Mouse (Mus musculus): ENCODE results near the gene Lrp5. TPM values are rescaled to one million over a fixed set of nuclear protein-coding genes. Genes with fewer than 3 reads are reported as not detected.

Gene Lrp5
- polyA plus RNA-seq, 1 experiment from 2014 or later, result 2.6 TPM

DNA sequence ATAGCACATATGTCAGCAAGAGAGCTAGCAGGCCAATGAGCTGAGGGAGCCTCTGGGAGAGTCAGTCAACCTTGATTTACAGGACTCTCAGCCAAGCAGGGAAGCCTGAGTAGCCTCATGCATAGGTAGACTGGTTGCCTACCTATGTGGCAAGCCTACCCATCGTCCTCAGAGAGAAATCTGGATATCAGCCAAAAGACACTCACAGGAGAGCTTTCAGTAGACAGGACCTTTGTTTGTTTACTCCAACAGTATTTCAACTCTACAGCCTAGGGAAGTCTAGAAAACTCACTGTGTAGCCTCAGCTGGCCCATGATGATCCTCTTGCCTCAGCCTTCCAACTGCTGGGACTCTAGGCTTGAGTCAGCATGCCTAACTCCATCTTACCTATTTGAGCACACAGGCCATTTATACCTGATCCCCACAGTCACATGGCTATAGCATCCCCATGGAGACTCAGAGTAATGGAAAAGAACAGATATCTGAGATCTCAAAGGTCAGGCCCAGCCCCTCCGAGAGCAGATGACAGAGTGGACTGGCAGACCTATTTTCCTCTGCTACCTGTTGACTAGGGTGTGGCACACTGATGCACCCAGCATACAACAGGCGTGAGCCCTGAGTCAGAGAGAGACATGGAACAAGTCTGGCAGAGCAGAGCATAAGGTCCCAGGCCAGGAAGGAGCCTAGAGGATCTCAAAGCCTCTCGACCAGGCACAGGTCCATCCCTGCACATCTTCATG, 73.7 kb downstream of the Lrp5 start:
- H3K4me1 ChIP-seq (replicated peaks; ENCODE audit: control insufficient read depth, insufficient read depth), result no peaks in the 10 kb centered on the region
- H3K9me3 ChIP-seq (ENCODE audit: control insufficient read depth, low read length), result no peaks in the 10 kb centered on the region
- H3K4me2 ChIP-seq (replicated peaks; ENCODE audit: low read depth), result no peak overlapping the region
- ATAC-seq (ENCODE audit: low FRiP score, low TSS enrichment) (peak; percentile 56), DNase-seq (ENCODE audit: low spot score) (no peak)
- no peaks in the 10 kb centered on the region for H3K27me3 ChIP-seq (ENCODE audit: control insufficient read depth, insufficient read depth, low read length)
- H3K27ac ChIP-seq (replicated peaks), result no peak overlapping the region; the same call in 1 of the 2 replicates
- 73% methylated on average over 4 of the region's 4 CpGs for WGBS
- H3K36me3 ChIP-seq (ENCODE audit: control insufficient read depth, insufficient read depth, low read length), result peaks cover 8% of the 10 kb centered on the region
- H3K4me3 ChIP-seq (ENCODE audit: low read depth, low read length), result no peak overlapping the region
- no peak for TF ChIP-seq CTCF (IDR thresholded peaks at IDR 0.05; ENCODE audit: low read depth)
- no peak for TF ChIP-seq EP300 (optimal IDR thresholded peaks at IDR 0.05)
- H3K9ac ChIP-seq (ENCODE audit: low read length), result no peak overlapping the region

DNA sequence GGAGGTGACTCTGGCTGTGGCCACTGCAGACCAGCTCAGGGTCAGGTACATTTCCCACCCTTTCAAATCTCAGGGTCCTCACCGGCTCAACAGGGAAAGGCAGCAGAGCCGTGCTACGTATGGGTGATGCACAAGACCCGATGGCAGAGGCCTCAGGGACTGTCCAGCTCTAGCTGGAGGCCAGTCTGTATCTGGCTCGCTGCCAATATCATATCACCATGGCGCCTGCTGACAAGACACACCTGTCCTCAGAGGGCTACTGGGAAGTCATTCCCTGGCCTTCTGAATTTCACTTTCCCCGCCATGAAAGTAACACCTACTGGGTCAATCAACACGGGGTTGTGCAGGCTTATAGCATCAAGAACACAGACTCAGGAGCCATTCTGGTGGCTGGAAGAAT, 74.6 kb downstream of the Lrp5 start:
- Histone ChIP-seq H3K9me3 (ENCODE audit: control insufficient read depth, low read length) (no peaks in the 10 kb centered on the region), H3K4me2 (replicated peaks; ENCODE audit: low read depth) (no peak overlapping the region), H3K9ac (ENCODE audit: low read length) (no peak overlapping the region), H3K27ac (replicated peaks) (no peak overlapping the region), H3K4me3 (ENCODE audit: low read depth, low read length) (no peak overlapping the region), H3K4me1 (replicated peaks; ENCODE audit: control insufficient read depth, insufficient read depth) (no peaks in the 10 kb centered on the region), H3K27me3 (ENCODE audit: control insufficient read depth, insufficient read depth, low read length) (no peaks in the 10 kb centered on the region), H3K36me3 (ENCODE audit: control insufficient read depth, insufficient read depth, low read length) (peaks cover 8% of the 10 kb centered on the region)
- WGBS, result 49% methylated on average over 8 of the region's 8 CpGs
- no peak for TF ChIP-seq EP300 (optimal IDR thresholded peaks at IDR 0.05)
- no peak for TF ChIP-seq CTCF (IDR thresholded peaks at IDR 0.05; ENCODE audit: low read depth)
- no peak for DNase-seq (ENCODE audit: low spot score)
- no peak for ATAC-seq (ENCODE audit: low FRiP score, low TSS enrichment)

DNA sequence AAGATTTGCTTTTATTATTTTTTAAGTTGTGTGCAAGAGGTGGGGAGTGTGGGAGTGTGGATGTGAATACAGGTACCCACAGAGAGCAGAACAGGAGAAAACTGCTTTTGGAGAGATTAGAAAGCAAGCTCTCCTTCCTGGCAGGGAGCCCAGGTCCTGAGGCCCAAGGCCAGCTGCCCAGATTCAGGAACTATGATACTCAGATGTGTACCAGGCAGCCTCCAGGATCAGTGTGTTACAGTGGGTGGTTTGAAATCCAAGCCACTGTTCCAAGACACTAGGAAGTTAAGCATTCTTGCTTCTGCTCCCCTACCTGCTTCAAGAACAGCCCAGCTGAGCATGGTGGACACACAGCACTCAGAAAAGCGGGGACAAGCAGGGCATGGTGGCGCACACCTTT, 75.5 kb downstream of the Lrp5 start:
- Histone ChIP-seq H3K4me1 (replicated peaks; ENCODE audit: control insufficient read depth, insufficient read depth) (no peaks in the 10 kb centered on the region), H3K4me2 (replicated peaks; ENCODE audit: low read depth) (no peak overlapping the region), H3K9me3 (ENCODE audit: control insufficient read depth, low read length) (no peaks in the 10 kb centered on the region), H3K27ac (replicated peaks) (no peak overlapping the region; the same call in 1 of the 2 replicates), H3K27me3 (ENCODE audit: control insufficient read depth, insufficient read depth, low read length) (no peaks in the 10 kb centered on the region), H3K4me3 (ENCODE audit: low read depth, low read length) (no peak overlapping the region), H3K36me3 (ENCODE audit: control insufficient read depth, insufficient read depth, low read length) (peaks cover 10% of the 10 kb centered on the region), H3K9ac (ENCODE audit: low read length) (no peak overlapping the region)
- DNase-seq (ENCODE audit: low spot score) (peak; percentile 69), ATAC-seq (ENCODE audit: low FRiP score, low TSS enrichment) (no peak)
- 95% methylated on average over 2 of the region's 2 CpGs for WGBS
- TF ChIP-seq EP300 (optimal IDR thresholded peaks at IDR 0.05) (no peak), CTCF (IDR thresholded peaks at IDR 0.05; ENCODE audit: low read depth) (no peak)

GRCm38 (mm10) chr19:3609826-3610225, 76.5 kb downstream of the Lrp5 start:
- WGBS, result 71% methylated on average over 10 of the region's 10 CpGs
- H3K27ac ChIP-seq (replicated peaks), result peak overlapping the region; percentile 56; the same call in 1 of the 2 replicates
- H3K4me2 ChIP-seq (replicated peaks; ENCODE audit: low read depth), result no peak overlapping the region
- peaks cover 18% of the 10 kb centered on the region for H3K36me3 ChIP-seq (ENCODE audit: control insufficient read depth, insufficient read depth, low read length)
- no peak overlapping the region for H3K9ac ChIP-seq (ENCODE audit: low read length)
- no peaks in the 10 kb centered on the region for H3K27me3 ChIP-seq (ENCODE audit: control insufficient read depth, insufficient read depth, low read length)
- H3K4me1 ChIP-seq (replicated peaks; ENCODE audit: control insufficient read depth, insufficient read depth), result no peaks in the 10 kb centered on the region
- H3K4me3 ChIP-seq (ENCODE audit: low read depth, low read length), result no peak overlapping the region
- no peaks in the 10 kb centered on the region for H3K9me3 ChIP-seq (ENCODE audit: control insufficient read depth, low read length)
- DNase-seq (ENCODE audit: low spot score) (no peak), ATAC-seq (ENCODE audit: low FRiP score, low TSS enrichment) (peak; percentile 44; the same call in 1 of the 2 replicates)
- TF ChIP-seq CTCF (IDR thresholded peaks at IDR 0.05; ENCODE audit: low read depth) (no peak), EP300 (optimal IDR thresholded peaks at IDR 0.05) (no peak)

- Histone ChIP-seq H3K9me3 (ENCODE audit: control insufficient read depth, low read length) (no peaks in the 10 kb centered on the region), H3K27me3 (ENCODE audit: control insufficient read depth, insufficient read depth, low read length) (no peaks in the 10 kb centered on the region), H3K36me3 (ENCODE audit: control insufficient read depth, insufficient read depth, low read length) (peaks cover 47% of the 10 kb centered on the region), H3K4me3 (ENCODE audit: low read depth, low read length) (no peak overlapping the region), H3K4me2 (replicated peaks; ENCODE audit: low read depth) (no peak overlapping the region), H3K9ac (ENCODE audit: low read length) (no peak overlapping the region), H3K4me1 (replicated peaks; ENCODE audit: control insufficient read depth, insufficient read depth) (no peaks in the 10 kb centered on the region), H3K27ac (replicated peaks) (no peak overlapping the region)
- TF ChIP-seq EP300 (optimal IDR thresholded peaks at IDR 0.05), result no peak
- no peak for TF ChIP-seq CTCF (IDR thresholded peaks at IDR 0.05; ENCODE audit: low read depth)
- no peak for DNase-seq (ENCODE audit: low spot score)
- WGBS, result 81% methylated on average over 5 of the region's 5 CpGs
- ATAC-seq (ENCODE audit: low FRiP score, low TSS enrichment), result no peak
These were observed 92.0 kb downstream of the Lrp5 start for GRCm38 (mm10) chr19:3594316-3594715.

GRCm38 (mm10) chr19:3593379-3594055, 92.8 kb downstream of the Lrp5 start:
- DNase-seq (ENCODE audit: low spot score) (no peak), ATAC-seq (ENCODE audit: low FRiP score, low TSS enrichment) (no peak)
- Histone ChIP-seq H3K9me3 (ENCODE audit: control insufficient read depth, low read length) (no peaks in the 10 kb centered on the region), H3K4me2 (replicated peaks; ENCODE audit: low read depth) (no peak overlapping the region), H3K4me3 (ENCODE audit: low read depth, low read length) (no peak overlapping the region), H3K27me3 (ENCODE audit: control insufficient read depth, insufficient read depth, low read length) (no peaks in the 10 kb centered on the region), H3K9ac (ENCODE audit: low read length) (no peak overlapping the region), H3K27ac (replicated peaks) (no peak overlapping the region), H3K4me1 (replicated peaks; ENCODE audit: control insufficient read depth, insufficient read depth) (no peaks in the 10 kb centered on the region), H3K36me3 (ENCODE audit: control insufficient read depth, insufficient read depth, low read length) (peaks cover 47% of the 10 kb centered on the region)
- TF ChIP-seq CTCF (IDR thresholded peaks at IDR 0.05; ENCODE audit: low read depth), result no peak
- no peak for TF ChIP-seq EP300 (optimal IDR thresholded peaks at IDR 0.05)
- 85% methylated on average over 7 of the region's 7 CpGs for WGBS
